Mouse (Mus musculus) adrenal gland, postnatal 10 days (tissue): ENCODE measurements around the gene Scn4b. TPM values are rescaled to one million over a fixed set of nuclear protein-coding genes. Genes with fewer than 3 reads are reported as not detected.

Source experiments
- DNase-seq: peaks from one replicate; pipeline ENCODE4 v3.0.0; 2021; ENCODE audit warnings: mixed read lengths
- total RNA-seq, 2 experiments: library from RNA; stranded (reverse); gene quantifications; 2 replicates each; pipeline ENCODE4 v1.2.3; 2021

Scn4b gene
- total RNA-seq, 2 experiments from 2014 or later = 3.3 to 14.2 TPM

DNA sequence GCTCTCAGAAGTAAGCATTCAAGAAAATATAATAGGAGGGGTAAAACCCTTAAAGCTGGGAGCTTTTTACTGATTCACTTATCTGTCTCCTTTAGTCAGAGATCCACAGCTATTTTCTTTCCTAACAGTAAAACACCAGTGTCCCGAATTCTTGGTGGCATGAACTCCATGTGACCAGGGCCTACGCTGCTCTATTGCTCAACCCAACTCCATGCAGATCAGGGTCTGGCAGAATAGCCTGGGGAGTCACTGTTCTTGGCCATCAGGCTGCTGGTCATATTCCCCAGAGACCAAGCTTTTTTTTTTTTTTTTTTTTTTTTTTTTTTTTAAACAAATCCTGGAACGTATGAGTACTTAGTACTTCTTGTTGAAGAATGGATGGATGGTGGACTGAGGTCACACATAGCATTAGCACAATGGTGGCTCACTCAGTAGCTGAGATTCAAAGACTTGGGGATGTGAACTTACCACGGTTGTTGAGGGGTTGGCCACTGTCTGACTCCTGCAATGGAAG, 51.5 kb downstream of the Scn4b start:
- peak; percentile 31 for DNase-seq

DNA sequence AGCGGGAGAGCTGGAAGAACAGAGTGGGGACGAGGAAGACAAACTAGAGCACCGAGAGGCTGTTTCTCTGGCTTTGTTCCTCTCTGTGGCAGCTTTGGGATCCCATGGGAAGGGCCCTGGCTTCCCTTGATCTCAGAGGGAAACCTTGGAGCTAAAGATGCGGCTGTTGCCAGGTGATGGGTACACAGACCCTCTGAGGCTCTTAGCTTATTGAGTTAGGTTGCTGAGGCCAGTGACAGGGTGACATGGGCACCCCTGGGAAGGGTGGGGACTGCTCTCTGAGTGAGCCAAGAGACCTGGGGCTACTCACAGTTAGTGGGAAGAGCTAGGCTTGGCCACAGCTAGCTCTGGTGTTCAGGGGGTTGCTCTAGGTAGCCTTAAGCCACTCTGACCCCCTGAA, 57.3 kb downstream of the Scn4b start:
- DNase-seq = peak; percentile 31

DNA sequence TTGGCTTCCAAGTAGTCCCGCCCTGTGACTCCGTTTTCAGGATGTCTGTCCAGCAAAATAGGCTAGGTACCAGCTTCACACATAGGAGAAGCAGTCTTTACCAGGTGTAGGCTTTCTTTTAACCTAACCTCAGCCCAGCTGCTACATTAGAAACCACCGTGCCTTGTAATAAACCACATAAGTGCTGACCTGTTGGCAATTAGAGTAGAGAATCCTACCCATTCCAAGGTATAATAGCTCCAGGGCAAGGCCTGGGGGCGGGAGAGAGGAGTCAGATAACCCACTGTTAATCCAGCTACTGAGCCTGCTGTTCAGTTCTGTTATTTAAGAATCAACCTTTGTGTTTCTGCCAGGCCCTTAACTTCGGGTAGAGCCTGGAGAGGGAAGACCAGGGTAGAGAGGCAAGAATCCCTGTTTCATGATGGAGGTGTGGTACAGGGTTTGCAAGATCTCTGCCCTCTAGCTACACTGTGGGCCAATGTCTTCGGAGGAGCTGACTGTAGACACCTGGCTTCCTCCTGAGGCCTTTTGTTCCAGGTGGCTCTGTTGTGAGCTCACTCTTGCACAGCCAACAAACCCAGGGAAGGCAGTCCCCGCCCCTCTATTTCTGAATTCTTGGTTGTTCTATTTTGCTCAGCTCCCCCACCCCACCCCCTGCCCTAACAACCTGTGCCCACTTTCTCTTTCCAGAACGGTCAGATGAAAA, 58.1 kb downstream of the Scn4b start:
- no peak for DNase-seq

DNA sequence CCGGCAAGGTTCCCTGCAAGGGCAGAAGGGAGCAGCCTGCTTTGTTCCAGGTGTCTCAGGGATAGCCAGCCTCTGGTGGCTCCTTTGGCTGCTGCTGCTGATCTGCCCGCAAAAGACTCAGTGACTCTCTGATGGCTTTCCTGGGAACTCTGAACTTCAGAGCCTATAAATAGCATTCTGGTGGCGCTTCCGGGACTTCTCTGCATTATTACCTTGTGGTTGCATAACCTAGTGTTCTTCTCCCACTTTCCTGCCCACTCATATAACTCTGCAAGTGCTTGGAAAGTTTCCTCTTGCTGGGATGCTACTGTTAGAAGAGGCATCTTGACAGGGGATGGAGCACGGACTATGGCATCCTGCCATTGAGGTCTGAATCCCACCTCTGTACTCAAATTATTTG, 59.4 kb downstream of the Scn4b start:
- DNase-seq = no peak

DNA sequence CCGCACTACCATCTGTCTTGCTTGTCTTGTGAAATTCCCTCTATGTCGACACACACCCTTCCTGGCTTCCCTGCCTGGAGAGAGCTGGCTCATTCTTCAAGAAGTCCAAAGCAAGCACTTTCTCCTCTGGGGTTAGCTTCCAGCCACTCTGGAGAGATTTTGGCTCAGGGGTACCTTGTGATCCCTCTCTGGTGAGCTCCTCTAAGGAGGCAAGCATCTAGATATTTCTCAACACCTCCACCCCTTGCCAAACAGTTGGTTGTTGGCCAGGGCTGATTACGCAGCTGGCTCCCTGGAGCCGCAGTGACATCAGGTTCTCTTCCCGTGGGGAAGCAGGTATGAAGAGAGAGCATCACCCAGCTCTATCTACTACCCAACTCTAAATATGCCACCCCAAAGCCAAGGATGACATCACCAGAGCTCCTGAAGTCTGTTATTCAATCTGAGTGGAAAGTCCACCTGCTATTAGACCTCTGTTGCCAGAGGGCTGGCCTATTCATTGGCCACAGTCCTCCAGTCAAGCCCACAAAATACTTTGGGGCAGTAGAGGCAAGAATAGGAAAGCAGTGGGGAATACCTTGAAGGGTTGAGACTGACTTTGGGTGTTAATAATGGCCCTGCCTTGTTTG, 63.2 kb downstream of the Scn4b start:
- peak; percentile 66 for DNase-seq

DNA sequence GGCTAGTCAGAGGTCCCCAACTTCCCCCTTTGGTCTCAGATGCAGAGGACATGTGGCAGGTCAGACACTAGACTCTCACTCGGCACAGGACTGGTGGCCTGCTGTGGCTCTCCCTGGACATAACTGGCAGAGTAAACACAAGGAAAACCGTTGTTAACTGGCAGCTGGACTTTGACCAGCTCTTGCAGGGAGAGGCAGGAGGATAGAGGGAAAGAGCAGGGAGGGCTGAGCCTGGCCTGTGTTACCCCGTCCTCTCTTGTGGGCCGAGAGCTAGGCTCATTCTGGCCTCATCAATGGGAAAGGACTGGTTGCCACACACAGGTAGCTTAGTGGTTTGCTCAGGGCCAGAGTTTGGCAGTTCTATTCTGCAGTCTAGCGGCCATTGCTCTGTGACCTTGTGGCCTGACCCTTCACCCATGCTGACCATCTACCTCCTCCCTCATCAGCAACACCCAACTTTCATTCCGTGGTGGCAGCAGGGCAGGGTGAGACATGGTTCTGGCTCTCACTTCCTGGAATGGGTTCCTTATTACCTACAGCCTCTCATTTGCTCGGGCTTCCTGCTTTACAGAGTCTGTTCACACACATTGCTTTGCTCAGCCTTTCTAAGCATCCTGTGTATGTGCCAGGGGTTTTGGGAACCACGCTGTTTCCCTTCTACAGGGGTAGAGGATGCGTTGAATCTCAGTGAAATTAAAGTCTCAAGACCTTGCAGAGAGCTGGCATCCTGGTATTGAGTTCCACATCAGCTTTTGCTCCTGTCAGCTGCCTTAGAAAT, 64.0 kb downstream of the Scn4b start:
- no peak for DNase-seq

Other genes with a start within 250 kb of the Scn4b start
- gene Atp5l, start 217.7 kb upstream of the Scn4b start, total RNA-seq = 100 to 1,000 TPM; 796 to 905 TPM
- 10 to 100 TPM; 77.5 to 91.0 TPM for gene Ube4a, start 172.8 kb upstream of the Scn4b start, total RNA-seq
- 1 to 10 TPM; 4.6 to 5.0 TPM for gene Cd3g, start 158.0 kb upstream of the Scn4b start, total RNA-seq
- gene Cd3d, start 156.6 kb upstream of the Scn4b start, total RNA-seq = 1 to 10 TPM; 3.0 to 3.1 TPM
- gene Cd3e, start 128.8 kb upstream of the Scn4b start, total RNA-seq = 1 to 10 TPM; 6.7 to 7.3 TPM
- gene Mpzl2, start 98.6 kb upstream of the Scn4b start, total RNA-seq = 10 to 100 TPM; 15.1 to 16.4 TPM
- gene Mpzl3, start 83.2 kb upstream of the Scn4b start, total RNA-seq = 1 to 10 TPM; 2.9 to 4.4 TPM
- 1 to 10 TPM in 1 of 2 experiments, under 1 TPM in 1; 0.70 to 1.8 TPM for gene Jaml, start 59.2 kb upstream of the Scn4b start, total RNA-seq
- gene Scn2b, start 20.6 kb upstream of the Scn4b start, total RNA-seq = 1 to 10 TPM; 6.7 to 7.5 TPM
- gene BC049352, start 43.6 kb downstream of the Scn4b start, total RNA-seq = not detected
- gene Tmprss4, start 65.7 kb downstream of the Scn4b start, total RNA-seq = not detected
- 1 to 10 TPM; 2.6 TPM for gene Il10ra, start 130.8 kb downstream of the Scn4b start, total RNA-seq
- under 1 TPM in 1 of 2 experiments, not detected in 1; 0.27 TPM for gene Tmprss13, start 180.7 kb downstream of the Scn4b start, total RNA-seq
- gene Fxyd6, start 231.8 kb downstream of the Scn4b start, total RNA-seq = 100 to 1,000 TPM in 1 of 2 experiments, 10 to 100 TPM in 1; 97.7 to 120 TPM